Mouse (Mus musculus): ENCODE results near the gene Olfr221.

DNA sequence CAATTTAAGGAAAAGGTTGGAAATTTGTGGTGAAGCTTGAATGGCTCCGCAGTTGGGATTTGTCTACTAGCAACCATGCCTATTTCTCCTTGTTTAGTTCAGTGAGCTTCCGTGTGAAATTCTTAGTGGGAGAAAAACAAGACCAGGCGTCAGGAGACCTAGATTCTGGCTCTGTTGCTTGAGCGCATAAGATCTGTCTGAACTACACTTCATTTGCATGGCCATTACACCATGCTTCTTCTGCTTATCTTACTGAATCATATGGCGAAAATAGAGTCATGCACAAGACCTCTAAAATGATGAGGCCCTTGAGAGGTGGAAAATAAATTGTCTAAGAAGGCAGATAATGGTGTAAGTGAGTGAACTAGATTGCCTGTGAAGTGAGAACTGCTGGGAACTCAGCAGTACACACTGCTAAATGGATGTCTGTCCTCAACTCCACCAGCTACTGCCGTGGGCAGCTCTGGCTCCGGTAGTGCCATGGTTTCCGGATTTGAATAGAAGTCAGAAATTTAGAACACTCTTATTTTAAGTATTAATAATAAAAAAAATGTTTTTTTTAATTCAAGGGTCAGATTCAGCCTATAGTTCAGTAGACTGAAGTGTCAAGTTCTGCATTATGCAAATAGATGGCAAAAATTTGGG, 20.6 kb downstream of the Olfr221 start:
- no peak for TF ChIP-seq CTCF (conservative IDR thresholded peaks at IDR 0.05; ENCODE audit: insufficient read depth, insufficient read length, low read depth, low read length)
- no peak for TF ChIP-seq POLR2A (IDR thresholded peaks at IDR 0.05; ENCODE audit: low read depth, low read length)

Data from kidney, adult 2 months (tissue).